Mouse (Mus musculus) inflammation-experienced regulatory T-cells, adult 16 weeks (primary cell): ENCODE results near the gene Sln. TPM values are rescaled to one million over a fixed set of nuclear protein-coding genes. Genes with fewer than 3 reads are reported as not detected.

ENCODE experiments used
- polyA plus RNA-seq: library from polyadenylated mRNA; unstranded; fragments of 100-300 nt; shearing (Covaris generic); gene quantifications from one replicate; pipeline ENCODE4 v1.2.1, GENCODE M21; 2017

Sln gene
- not detected for polyA plus RNA-seq

DNA sequence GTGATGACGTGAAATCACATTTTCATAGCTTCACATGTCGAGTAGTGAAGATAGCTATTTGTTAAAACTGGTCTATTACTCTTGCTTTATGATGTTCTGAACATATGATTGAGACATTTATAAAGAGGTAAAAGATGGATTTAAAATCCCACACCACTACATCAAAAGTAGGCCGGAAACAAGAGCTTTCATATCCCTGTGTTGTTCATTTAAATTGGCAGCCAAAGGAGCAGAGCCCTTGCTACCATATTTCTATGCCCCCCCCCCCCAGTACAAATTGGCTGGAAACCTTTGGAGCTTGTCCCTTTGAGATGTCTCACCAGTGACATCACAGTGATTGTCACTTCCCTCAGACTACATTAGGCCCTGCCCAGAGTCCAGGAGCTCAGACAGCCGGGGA lies at the start of gene Sln:
Gene Sln, plus strand, starts transcription at position 301 of the 400 bp plus-strand sequence.

Other genes starting within 250 kb of the Sln start
- 81.8 TPM for gene Acat1, start 239.8 kb upstream of the Sln start, polyA plus RNA-seq
- gene Cul5, start 180.2 kb upstream of the Sln start, polyA plus RNA-seq: 26.0 TPM
- 0.26 TPM for gene Rab39, start 143.9 kb upstream of the Sln start, polyA plus RNA-seq
- gene Slc35f2, start 78.6 kb upstream of the Sln start, polyA plus RNA-seq: 24.7 TPM
- gene Elmod1, start 125.1 kb downstream of the Sln start, polyA plus RNA-seq: not detected
- gene Tnfaip8l3, start 218.2 kb downstream of the Sln start, polyA plus RNA-seq: not detected